10 mouse cellular contexts compared by ENCODE assay signal in genomic region chr9:35592903-35593302, GRCm38 (mm10). TPM values are rescaled to one million over a fixed set of nuclear protein-coding genes. Genes with fewer than 3 reads are reported as not detected.
DNase-seq lines count a peak whose midpoint lies in the region; ATAC-seq and TF ChIP-seq lines count a peak whose summit lies in the region.
"Had no signal": no experiment of that assay in that cellular context is flagged by ENCODE, and none has a peak within 500 bp of the region (broad histone marks: within the 10 kb centered on the region; RNA-seq: fewer than 3 reads in every experiment).

No protein-coding gene starts in this region.

- H3K4me1 ChIP-seq in hindbrain, embryonic 16.5 days (ENCODE audit: control insufficient read depth, insufficient read depth, low read depth, low read length) = no peaks in the 10 kb centered on the region
- H3K4me1 ChIP-seq in hindbrain, embryonic 13.5 days (replicated peaks) = no peaks in the 10 kb centered on the region
- H3K4me1 ChIP-seq in CH12.LX (ENCODE audit: control insufficient read depth in 1 of 2, insufficient read depth in 2 of 2) = no peaks in the 10 kb centered on the region

- no peak for TF ChIP-seq EP300 in CH12.LX (IDR thresholded peaks at IDR 0.05; ENCODE audit: low read length)

- WGBS in hindbrain, embryonic 16.5 days = 13% methylated on average over 2 of the region's 2 CpGs
- 16% methylated on average over 2 of the region's 2 CpGs for WGBS in hindbrain, embryonic 13.5 days

- peak; percentile 37 to 89; a peak in 2 of 4 replicates for TF ChIP-seq CTCF in CH12.LX (conservative IDR thresholded peaks at IDR 0.05 in 1 of 2, IDR thresholded peaks at IDR 0.05 in 1 of 2; ENCODE audit: low read depth in 2 of 2, low read length in 2 of 2)

- dilution Hi-C loops in CH12.LX (cut with MboI; ENCODE audit: extremely low pct_ligation_motif_present, extremely low pct_unique_long_range_greater_than_20kb, low sequenced_read_pairs) = no loop called here

- H3K9ac ChIP-seq in hindbrain, embryonic 16.5 days (ENCODE audit: low read depth, low read length) = no peak overlapping the region
- H3K9ac ChIP-seq in hindbrain, embryonic 13.5 days = no peak overlapping the region
- no peak overlapping the region for H3K9ac ChIP-seq in CH12.LX (ENCODE audit: insufficient read depth, low read depth)

- H3K79me2 ChIP-seq in CH12.LX (replicated peaks; ENCODE audit: control insufficient read depth, extremely low read depth, insufficient read depth, poor library complexity, severe bottlenecking) = no peaks in the 10 kb centered on the region

- TF ChIP-seq RAD21 in CH12.LX (IDR thresholded peaks at IDR 0.05; ENCODE audit: low read depth, low read length) = peak; percentile 88

- ATAC-seq in hindbrain, embryonic 16.5 days = peak; percentile 71; the same call in 1 of the 2 replicates
- no peak for ATAC-seq in hindbrain, embryonic 13.5 days (ENCODE audit: low FRiP score)

- no peak overlapping the region for H3K4me3 ChIP-seq in hindbrain, embryonic 16.5 days (ENCODE audit: low read length)
- no peak overlapping the region for H3K4me3 ChIP-seq in hindbrain, embryonic 13.5 days
- no peak overlapping the region for H3K4me3 ChIP-seq in CH12.LX (replicated peaks in 1 of 3; ENCODE audit: low read depth in 2 of 3, low read length in 2 of 3, poor library complexity in 1 of 3)
- H3K4me3 ChIP-seq: myocyte had no signal

- in situ Hi-C loops in CH12.LX (cut with MboI; ENCODE audit: low pct_ligation_motif_present, low pct_unique_long_range_greater_than_20kb, low sequenced_read_pairs) = no loop called here

- H3K27ac ChIP-seq in hindbrain, embryonic 16.5 days (ENCODE audit: low read depth, low read length) = no peak overlapping the region
- H3K27ac ChIP-seq in hindbrain, embryonic 13.5 days = no peak overlapping the region
- H3K27ac ChIP-seq in CH12.LX (ENCODE audit: insufficient read depth, low read depth) = no peak overlapping the region

- DNase-seq in CH12.LX (ENCODE audit: extremely low read depth) (peak; percentile 30), adipocyte (ENCODE audit: low spot score) (peak; percentile 63)
- peak; percentile 14 to 69 for DNase-seq in kidney, postnatal 36 days
- DNase-seq in gastrocnemius, adult 18-20 months (ENCODE audit: low spot score) = no peak
- no peak for DNase-seq in urinary bladder, adult 2 months (ENCODE audit: low spot score)
- DNase-seq in adrenal gland, postnatal 4 days (ENCODE audit: low spot score in 2 of 2) = no peak

- no peaks in the 10 kb centered on the region for H3K9me3 ChIP-seq in hindbrain, embryonic 16.5 days (ENCODE audit: control insufficient read depth, low read length)
- H3K9me3 ChIP-seq in hindbrain, embryonic 13.5 days = no peaks in the 10 kb centered on the region
- no peaks in the 10 kb centered on the region for H3K9me3 ChIP-seq in CH12.LX (replicated peaks; ENCODE audit: low read length)

- no peak for TF ChIP-seq POLR2A in CH12.LX (IDR thresholded peaks at IDR 0.05; ENCODE audit: low read depth, low read length)

- no peak overlapping the region for H3K4me2 ChIP-seq in hindbrain, embryonic 16.5 days (ENCODE audit: low read length)
- no peak overlapping the region for H3K4me2 ChIP-seq in hindbrain, embryonic 13.5 days
- H3K4me2 ChIP-seq in CH12.LX (ENCODE audit: insufficient read depth, low read depth, poor library complexity, severe bottlenecking) = no peak overlapping the region

- H3K27me3 ChIP-seq in hindbrain, embryonic 16.5 days (replicated peaks; ENCODE audit: control insufficient read depth, insufficient read depth, low read length) = no peaks in the 10 kb centered on the region
- H3K27me3 ChIP-seq in hindbrain, embryonic 13.5 days = no peaks in the 10 kb centered on the region
- H3K27me3 ChIP-seq in CH12.LX (replicated peaks) = no peaks in the 10 kb centered on the region

- H3K36me3 ChIP-seq in hindbrain, embryonic 16.5 days (ENCODE audit: control insufficient read depth, insufficient read depth, low read length) = no peaks in the 10 kb centered on the region
- no peaks in the 10 kb centered on the region for H3K36me3 ChIP-seq in hindbrain, embryonic 13.5 days
- no peaks in the 10 kb centered on the region for H3K36me3 ChIP-seq in CH12.LX (replicated peaks in 1 of 2; ENCODE audit: control insufficient read depth in 1 of 2, insufficient read depth in 1 of 2, low read length in 1 of 2)

TF ChIP-seq in CH12.LX, 34 proteins besides CTCF, POLR2A, EP300 and RAD21:
- no peak for TF ChIP-seq JUND (conservative IDR thresholded peaks at IDR 0.05; ENCODE audit: low read depth, low read length)
- no peak for TF ChIP-seq RCOR1 (conservative IDR thresholded peaks at IDR 0.05; ENCODE audit: low read depth, low read length)
- TF ChIP-seq TCF12 (IDR thresholded peaks at IDR 0.05; ENCODE audit: low read depth, low read length) = no peak
- TF ChIP-seq SMC3 (IDR thresholded peaks at IDR 0.05; ENCODE audit: low read depth, low read length) = peak; percentile 70

RNA-seq across cellular contexts. Expression of gene Pate4, which starts 18.8 kb away (rescaled TPM):
- not detected in 2 replicates for polyA plus RNA-seq in hindbrain, embryonic 16.5 days (2015; fragmentation: Nextera tagmentation; extraction: Ambion mirVana)
- not detected in 2 replicates for polyA plus RNA-seq in hindbrain, embryonic 13.5 days (2015; fragmentation: Nextera tagmentation; extraction: Ambion mirVana)
- total RNA-seq in CH12.LX (2012; rRNA removed) (not detected in 2 replicates), CH12.LX (2014; rRNA removed) (not detected in 2 replicates)
- polyA plus RNA-seq in CH12.LX (2012; ENCODE audit: insufficient read length, low read depth) = not detected in 2 replicates
- total RNA-seq in gastrocnemius, adult 18-20 months (2021) = not detected
- polyA plus RNA-seq in urinary bladder, adult 2 months (2012; rRNA removed) = not detected in 2 replicates
- not detected for total RNA-seq in adrenal gland, postnatal 4 days (2021)
- polyA plus RNA-seq: intestine, embryonic 14.5 days; myocyte had no signal

RNA-seq across cellular contexts. Expression of gene Hyls1, which starts 22.7 kb away (rescaled TPM):
- polyA plus RNA-seq in hindbrain, embryonic 16.5 days (2015; fragmentation: Nextera tagmentation; extraction: Ambion mirVana) = 14.8 and 17.6 TPM in 2 replicates
- polyA plus RNA-seq in hindbrain, embryonic 13.5 days (2015; fragmentation: Nextera tagmentation; extraction: Ambion mirVana) = 19.7 and 21.3 TPM in 2 replicates
- 15.4 and 16.0 TPM in 2 replicates for total RNA-seq in CH12.LX (2012; rRNA removed)
- total RNA-seq in CH12.LX (2014; rRNA removed) = 18.9 and 21.5 TPM in 2 replicates
- 18.3 and 20.2 TPM in 2 replicates for polyA plus RNA-seq in CH12.LX (2012; ENCODE audit: insufficient read length, low read depth)
- total RNA-seq in gastrocnemius, adult 18-20 months (2021) = under 1 TPM; 0.80 to 0.95 TPM
- polyA plus RNA-seq in urinary bladder, adult 2 months (2012; rRNA removed) = 2.8 and 2.9 TPM in 2 replicates
- 1 to 10 TPM; 5.9 to 6.5 TPM for total RNA-seq in adrenal gland, postnatal 4 days (2021)

RNA-seq across cellular contexts. Expression of gene Pate2, which starts 22.8 kb away (rescaled TPM):
- polyA plus RNA-seq in hindbrain, embryonic 16.5 days (2015; fragmentation: Nextera tagmentation; extraction: Ambion mirVana) = 0.73 and 0.77 TPM in 2 replicates
- 1.5 and 2.2 TPM in 2 replicates for polyA plus RNA-seq in hindbrain, embryonic 13.5 days (2015; fragmentation: Nextera tagmentation; extraction: Ambion mirVana)
- total RNA-seq in CH12.LX (2012; rRNA removed) (0.17 and 1.0 TPM in 2 replicates), CH12.LX (2014; rRNA removed) (0.24 and 0.59 TPM in 2 replicates)
- 0.41 and 0.68 TPM in 2 replicates for polyA plus RNA-seq in CH12.LX (2012; ENCODE audit: insufficient read length, low read depth)
- not detected for total RNA-seq in gastrocnemius, adult 18-20 months (2021)
- 0.18 and 0.25 TPM in 2 replicates for polyA plus RNA-seq in urinary bladder, adult 2 months (2012; rRNA removed)
- under 1 TPM; 0.31 to 0.39 TPM for total RNA-seq in adrenal gland, postnatal 4 days (2021)

RNA-seq across cellular contexts. Expression of gene Pus3, which starts 34.5 kb away (rescaled TPM):
- 14.1 and 15.2 TPM in 2 replicates for polyA plus RNA-seq in hindbrain, embryonic 16.5 days (2015; fragmentation: Nextera tagmentation; extraction: Ambion mirVana)
- 15.1 and 18.1 TPM in 2 replicates for polyA plus RNA-seq in hindbrain, embryonic 13.5 days (2015; fragmentation: Nextera tagmentation; extraction: Ambion mirVana)
- total RNA-seq in CH12.LX (2012; rRNA removed) = 18.0 and 22.5 TPM in 2 replicates
- 40.8 and 45.2 TPM in 2 replicates for total RNA-seq in CH12.LX (2014; rRNA removed)
- polyA plus RNA-seq in CH12.LX (2012; ENCODE audit: insufficient read length, low read depth) = 21.8 and 22.1 TPM in 2 replicates
- 10 to 100 TPM in 1 of 2 experiments, 1 to 10 TPM in 1; 9.2 to 10.3 TPM for total RNA-seq in gastrocnemius, adult 18-20 months (2021)
- 10.8 and 13.5 TPM in 2 replicates for polyA plus RNA-seq in urinary bladder, adult 2 months (2012; rRNA removed)
- 10 to 100 TPM; 14.8 to 16.7 TPM for total RNA-seq in adrenal gland, postnatal 4 days (2021)

RNA-seq across cellular contexts. Expression of gene Ddx25, which starts 34.6 kb away (rescaled TPM):
- 28.6 and 30.1 TPM in 2 replicates for polyA plus RNA-seq in hindbrain, embryonic 16.5 days (2015; fragmentation: Nextera tagmentation; extraction: Ambion mirVana)
- polyA plus RNA-seq in hindbrain, embryonic 13.5 days (2015; fragmentation: Nextera tagmentation; extraction: Ambion mirVana) = 23.5 and 24.1 TPM in 2 replicates
- total RNA-seq in CH12.LX (2012; rRNA removed) = 0.50 and 0.85 TPM in 2 replicates
- 0.44 and 0.68 TPM in 2 replicates for total RNA-seq in CH12.LX (2014; rRNA removed)
- polyA plus RNA-seq in CH12.LX (2012; ENCODE audit: insufficient read length, low read depth) = 0.33 and 0.46 TPM in 2 replicates
- total RNA-seq in gastrocnemius, adult 18-20 months (2021) = not detected
- polyA plus RNA-seq in urinary bladder, adult 2 months (2012; rRNA removed) = 0.03 TPM in 1 of 2 replicates, not detected in the other
- 1 to 10 TPM; 1.3 TPM for total RNA-seq in adrenal gland, postnatal 4 days (2021)
- polyA plus RNA-seq: myocyte had no signal

Comparison
In these comparisons a context has a peak if more than half of its experiments do, and no peak if none do; other contexts are left out.
1. DNase-seq: peak in CH12.LX (single experiment), adipocyte (single experiment) and kidney, postnatal 36 days (2 of 2); none in gastrocnemius, adult 18-20 months (single experiment), urinary bladder, adult 2 months (single experiment) and adrenal gland, postnatal 4 days (0 of 2).